Mouse (Mus musculus) E14TG2a.4 (cell line): ENCODE results near the gene Ly9.

Experiments used
- H3K27me3 ChIP-seq: 2 replicates; pipeline ENCODE4 v1.6.1; 2014; ENCODE audit warnings: low read length, control low read depth; ENCODE audit not compliant: insufficient read depth
- H3K36me3 ChIP-seq: 2 replicates; pipeline ENCODE4 v1.6.1; 2014; ENCODE audit warnings: low read length, control low read depth; ENCODE audit not compliant: insufficient read depth
- H3K4me1 ChIP-seq: replicated peaks from 2 replicates; pipeline ENCODE4 v1.6.1; 2014; ENCODE audit warnings: low read depth, low read length, control low read depth
- H3K4me3 ChIP-seq: replicated peaks from 2 replicates; pipeline ENCODE4 v1.5.1; 2014; ENCODE audit warnings: mild to moderate bottlenecking, low read length
- H3K9me3 ChIP-seq: 2 replicates; pipeline ENCODE4 v1.6.1; 2014; ENCODE audit warnings: low read length, control low read depth
- CTCF ChIP-seq: conservative IDR thresholded peaks from 2 replicates; pipeline ENCODE4 v1.5.1; 2014; ENCODE audit warnings: low read length
- NANOG ChIP-seq: IDR thresholded peaks from 2 replicates; pipeline ENCODE4 v1.6.1; 2014; ENCODE audit warnings: borderline replicate concordance, low read length, mixed read lengths
- POU5F1 ChIP-seq: IDR thresholded peaks from 2 replicates; pipeline ENCODE4 v1.6.1; 2014; ENCODE audit warnings: low read length, borderline replicate concordance

Ly9 gene

GRCm38 (mm10) chr1:171613962-171614361 lies 6.8 kb upstream of the Ly9 start:
- Histone ChIP-seq H3K27me3 (no peaks in the 10 kb centered on the region; the same call in none of the 2 replicates), H3K9me3 (no peaks in the 10 kb centered on the region), H3K4me1 (no peaks in the 10 kb centered on the region), H3K36me3 (no peaks in the 10 kb centered on the region), H3K4me3 (no peak overlapping the region)
- TF ChIP-seq CTCF (peak; percentile 49), NANOG (no peak)

- no peaks in the 10 kb centered on the region for H3K9me3 ChIP-seq
- peak; percentile 20; the same call in 1 of the 2 replicates for TF ChIP-seq CTCF
- TF ChIP-seq NANOG, result no peak
- TF ChIP-seq POU5F1, result no peak
- H3K4me3 ChIP-seq, result no peak overlapping the region
- no peaks in the 10 kb centered on the region for H3K36me3 ChIP-seq
- H3K27me3 ChIP-seq, result no peaks in the 10 kb centered on the region; the same call in 1 of the 2 replicates
- no peaks in the 10 kb centered on the region for H3K4me1 ChIP-seq
These were observed 3.6 kb upstream of the Ly9 start for GRCm38 (mm10) chr1:171610781-171611180.

GRCm38 (mm10) chr1:171610026-171610425 lies 2.8 kb upstream of the Ly9 start:
- Histone ChIP-seq H3K4me3 (no peak overlapping the region), H3K4me1 (no peaks in the 10 kb centered on the region), H3K27me3 (no peaks in the 10 kb centered on the region; the same call in 1 of the 2 replicates), H3K9me3 (no peaks in the 10 kb centered on the region), H3K36me3 (no peaks in the 10 kb centered on the region)
- TF ChIP-seq NANOG, result no peak
- no peak for TF ChIP-seq POU5F1
- peak; percentile 56 for TF ChIP-seq CTCF

GRCm38 (mm10) chr1:171606656-171607055 lies 554 bp downstream of the Ly9 start:
- Histone ChIP-seq H3K36me3 (no peaks in the 10 kb centered on the region), H3K4me1 (no peaks in the 10 kb centered on the region), H3K4me3 (no peak overlapping the region), H3K27me3 (no peaks in the 10 kb centered on the region), H3K9me3 (no peaks in the 10 kb centered on the region)
- TF ChIP-seq CTCF, result no peak
- no peak for TF ChIP-seq NANOG
- TF ChIP-seq POU5F1, result no peak

DNA sequence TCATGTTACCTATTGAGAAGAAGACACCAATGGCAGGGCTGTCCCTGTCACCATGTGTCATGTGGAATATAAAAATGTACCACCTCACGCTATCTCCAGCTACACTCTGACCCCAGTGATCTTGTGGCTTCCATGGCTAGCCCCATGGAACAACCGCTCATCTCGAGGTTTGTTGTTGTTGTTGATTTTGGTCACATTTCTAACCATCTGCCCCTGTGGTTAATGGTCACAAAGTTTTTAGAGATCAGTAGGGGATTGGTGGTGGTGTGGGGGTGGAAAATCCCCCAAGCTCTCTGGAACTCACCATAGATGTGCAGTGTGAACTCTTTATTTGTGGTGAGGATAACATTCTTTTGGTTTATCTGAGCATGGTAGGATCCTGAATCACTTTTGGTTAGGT lies 2.5 kb downstream of the Ly9 start:
- TF ChIP-seq NANOG (no peak), CTCF (no peak)

GRCm38 (mm10) chr1:171584584-171584983 lies 22.6 kb downstream of the Ly9 start:
- Histone ChIP-seq H3K27me3 (no peaks in the 10 kb centered on the region), H3K4me1 (no peaks in the 10 kb centered on the region), H3K9me3 (no peaks in the 10 kb centered on the region), H3K36me3 (no peaks in the 10 kb centered on the region), H3K4me3 (no peak overlapping the region)
- no peak for TF ChIP-seq POU5F1
- no peak for TF ChIP-seq NANOG

More for the DNA sequence above, 2.5 kb downstream of the Ly9 start:
- Histone ChIP-seq H3K4me3 (no peak overlapping the region), H3K36me3 (no peaks in the 10 kb centered on the region), H3K4me1 (no peaks in the 10 kb centered on the region), H3K9me3 (no peaks in the 10 kb centered on the region), H3K27me3 (no peaks in the 10 kb centered on the region)

- H3K4me1 ChIP-seq, result no peaks in the 10 kb centered on the region
- no peaks in the 10 kb centered on the region; the same call in 1 of the 2 replicates for H3K9me3 ChIP-seq
- no peaks in the 10 kb centered on the region for H3K36me3 ChIP-seq
- H3K4me3 ChIP-seq, result no peak overlapping the region
- H3K27me3 ChIP-seq, result no peaks in the 10 kb centered on the region
- TF ChIP-seq NANOG (no peak), POU5F1 (no peak), CTCF (no peak)
These were observed 30.0 kb downstream of the Ly9 start for GRCm38 (mm10) chr1:171577168-171577567.

GRCm38 (mm10) chr1:171568436-171568835 lies 38.8 kb downstream of the Ly9 start:
- Histone ChIP-seq H3K36me3 (no peaks in the 10 kb centered on the region), H3K27me3 (no peaks in the 10 kb centered on the region; the same call in 1 of the 2 replicates), H3K4me3 (no peak overlapping the region), H3K9me3 (no peaks in the 10 kb centered on the region), H3K4me1 (no peaks in the 10 kb centered on the region)
- TF ChIP-seq NANOG (no peak), POU5F1 (no peak), CTCF (no peak)

- H3K27me3 ChIP-seq, result no peaks in the 10 kb centered on the region; the same call in 1 of the 2 replicates
- 0 out of 2 replicates have a peak, but pooled peaks cover 4% of the 10 kb centered on the region for H3K4me1 ChIP-seq
- H3K9me3 ChIP-seq, result peaks cover 7% of the 10 kb centered on the region
- TF ChIP-seq POU5F1 (no peak), CTCF (peak; percentile 93)
- H3K4me3 ChIP-seq, result no peak overlapping the region
- H3K36me3 ChIP-seq, result no peaks in the 10 kb centered on the region
These were observed 40.4 kb downstream of the Ly9 start for GRCm38 (mm10) chr1:171566777-171567176.
